Mouse (Mus musculus): ENCODE measurements around the gene Slc19a3. TPM values are rescaled to one million over a fixed set of nuclear protein-coding genes. Genes with fewer than 3 reads are reported as not detected.
A peak's percentile ranks its signal among the peaks of the same experiment; 100 is the strongest.

Slc19a3 gene
- total and polyA plus RNA-seq, 2 experiments: 0.11 TPM; not detected in 1

GRCm38 (mm10) chr1:82973244-82973643 lies 65.0 kb downstream of the Slc19a3 start:
- no peaks in the 10 kb centered on the region for H3K36me3 ChIP-seq (ENCODE audit: control insufficient read depth, insufficient read depth, low read length)
- H3K9ac ChIP-seq (ENCODE audit: low read depth, low read length): no peak overlapping the region
- WGBS: 79% methylated on average over 1 of the region's 1 CpGs
- TF ChIP-seq POLR2A (IDR thresholded peaks at IDR 0.05; ENCODE audit: extremely low read depth, insufficient read depth, low read length): no peak
- TF ChIP-seq CTCF (IDR thresholded peaks at IDR 0.05; ENCODE audit: low read depth, low read length): no peak
- H3K4me3 ChIP-seq (ENCODE audit: insufficient read depth, low read depth, low read length): no peak overlapping the region
- no peaks in the 10 kb centered on the region for H3K27me3 ChIP-seq (ENCODE audit: control insufficient read depth, insufficient read depth, low read length)
- no peaks in the 10 kb centered on the region for H3K79me2 ChIP-seq (ENCODE audit: control insufficient read depth, insufficient read depth, low read length)
- no peak for DNase-seq (ENCODE audit: extremely low read depth, low read depth, low spot score)
- H3K27ac ChIP-seq (replicated peaks; ENCODE audit: insufficient read depth, low read depth, low read length): no peak overlapping the region
- peaks cover 4% of the 10 kb centered on the region for H3K4me1 ChIP-seq (ENCODE audit: control insufficient read depth, insufficient read depth, low read length)

GRCm38 (mm10) chr1:82972046-82972445 lies 66.2 kb downstream of the Slc19a3 start:
- WGBS: 31% methylated on average over 4 of the region's 4 CpGs

GRCm38 (mm10) chr1:82966413-82966812 lies 71.8 kb downstream of the Slc19a3 start:
- Histone ChIP-seq H3K9ac (ENCODE audit: low read depth, low read length) (no peak overlapping the region), H3K79me2 (ENCODE audit: control insufficient read depth, insufficient read depth, low read length) (no peaks in the 10 kb centered on the region)
- TF ChIP-seq CTCF (IDR thresholded peaks at IDR 0.05; ENCODE audit: low read depth, low read length) (no peak), POLR2A (IDR thresholded peaks at IDR 0.05; ENCODE audit: extremely low read depth, insufficient read depth, low read length) (no peak)

More at GRCm38 (mm10) chr1:82972046-82972445, 66.2 kb downstream of the Slc19a3 start:
- Histone ChIP-seq H3K79me2 (ENCODE audit: control insufficient read depth, insufficient read depth, low read length) (no peaks in the 10 kb centered on the region), H3K4me1 (ENCODE audit: control insufficient read depth, insufficient read depth, low read length) (peaks cover 4% of the 10 kb centered on the region), H3K36me3 (ENCODE audit: control insufficient read depth, insufficient read depth, low read length) (no peaks in the 10 kb centered on the region), H3K27me3 (ENCODE audit: control insufficient read depth, insufficient read depth, low read length) (no peaks in the 10 kb centered on the region), H3K27ac (replicated peaks; ENCODE audit: insufficient read depth, low read depth, low read length) (peak overlapping the region; percentile 71), H3K4me3 (ENCODE audit: insufficient read depth, low read depth, low read length) (no peak overlapping the region), H3K9ac (ENCODE audit: low read depth, low read length) (no peak overlapping the region)
- no peak for TF ChIP-seq CTCF (IDR thresholded peaks at IDR 0.05; ENCODE audit: low read depth, low read length)
- TF ChIP-seq POLR2A (IDR thresholded peaks at IDR 0.05; ENCODE audit: extremely low read depth, insufficient read depth, low read length): no peak
- DNase-seq (ENCODE audit: extremely low read depth, low read depth, low spot score): no peak

More at GRCm38 (mm10) chr1:82966413-82966812, 71.8 kb downstream of the Slc19a3 start:
- no peak overlapping the region for H3K27ac ChIP-seq (replicated peaks; ENCODE audit: insufficient read depth, low read depth, low read length)
- no peak for DNase-seq (ENCODE audit: extremely low read depth, low read depth, low spot score)
- no peaks in the 10 kb centered on the region for H3K4me1 ChIP-seq (ENCODE audit: control insufficient read depth, insufficient read depth, low read length)
- no peaks in the 10 kb centered on the region for H3K27me3 ChIP-seq (ENCODE audit: control insufficient read depth, insufficient read depth, low read length)
- H3K4me3 ChIP-seq (ENCODE audit: insufficient read depth, low read depth, low read length): no peak overlapping the region
- no peaks in the 10 kb centered on the region for H3K36me3 ChIP-seq (ENCODE audit: control insufficient read depth, insufficient read depth, low read length)
- 65% methylated on average over 3 of the region's 3 CpGs for WGBS

Other genes with a start within 250 kb of the Slc19a3 start
- gene Agfg1, start 199.0 kb downstream of the Slc19a3 start, total RNA-seq (2014; rRNA removed): 13.1 and 14.8 TPM in 2 replicates
- gene Agfg1, start 199.0 kb downstream of the Slc19a3 start, polyA plus RNA-seq (2012; rRNA removed): 11.7 and 13.6 TPM in 2 replicates
- not detected in 2 replicates for gene A030005L19Rik, start 125.1 kb downstream of the Slc19a3 start, total RNA-seq (2014; rRNA removed)
- 0.18 TPM in 1 of 2 replicates, not detected in the other for gene A030005L19Rik, start 125.1 kb downstream of the Slc19a3 start, polyA plus RNA-seq (2012; rRNA removed)
- gene A030014E15Rik, start 113.5 kb downstream of the Slc19a3 start, total RNA-seq (2014; rRNA removed): not detected in 2 replicates
- not detected in 2 replicates for gene A030014E15Rik, start 113.5 kb downstream of the Slc19a3 start, polyA plus RNA-seq (2012; rRNA removed)
- gene Gm6217, start 107.0 kb downstream of the Slc19a3 start, total RNA-seq (2014; rRNA removed): not detected in 2 replicates
- gene Gm6217, start 107.0 kb downstream of the Slc19a3 start, polyA plus RNA-seq (2012; rRNA removed): not detected in 2 replicates
- not detected in 2 replicates for gene A030003K21Rik, start 95.1 kb downstream of the Slc19a3 start, total RNA-seq (2014; rRNA removed)
- not detected in 2 replicates for gene A030003K21Rik, start 95.1 kb downstream of the Slc19a3 start, polyA plus RNA-seq (2012; rRNA removed)
- not detected in 2 replicates for gene Gm7544, start 82.4 kb downstream of the Slc19a3 start, total RNA-seq (2014; rRNA removed)
- not detected in 2 replicates for gene Gm7544, start 82.4 kb downstream of the Slc19a3 start, polyA plus RNA-seq (2012; rRNA removed)
- not detected in 2 replicates for gene Gm47955, start 78.2 kb downstream of the Slc19a3 start, total RNA-seq (2014; rRNA removed)
- not detected in 2 replicates for gene Gm47955, start 78.2 kb downstream of the Slc19a3 start, polyA plus RNA-seq (2012; rRNA removed)
- not detected in 2 replicates for gene Gm47959, start 37.9 kb downstream of the Slc19a3 start, total RNA-seq (2014; rRNA removed)
- not detected in 2 replicates for gene Gm47959, start 37.9 kb downstream of the Slc19a3 start, polyA plus RNA-seq (2012; rRNA removed)
- gene Krtap28-10, start 4.0 kb upstream of the Slc19a3 start, total RNA-seq (2014; rRNA removed): not detected in 2 replicates
- not detected in 2 replicates for gene Krtap28-10, start 4.0 kb upstream of the Slc19a3 start, polyA plus RNA-seq (2012; rRNA removed)
- not detected in 2 replicates for gene Gm47969, start 6.5 kb upstream of the Slc19a3 start, total RNA-seq (2014; rRNA removed)
- gene Gm47969, start 6.5 kb upstream of the Slc19a3 start, polyA plus RNA-seq (2012; rRNA removed): not detected in 2 replicates
- gene A030005K14Rik, start 20.9 kb upstream of the Slc19a3 start, total RNA-seq (2014; rRNA removed): not detected in 2 replicates
- not detected in 2 replicates for gene A030005K14Rik, start 20.9 kb upstream of the Slc19a3 start, polyA plus RNA-seq (2012; rRNA removed)
- gene Krtap28-13, start 22.5 kb upstream of the Slc19a3 start, total RNA-seq (2014; rRNA removed): not detected in 2 replicates
- gene Krtap28-13, start 22.5 kb upstream of the Slc19a3 start, polyA plus RNA-seq (2012; rRNA removed): not detected in 2 replicates
- gene Ccl20, start 78.3 kb upstream of the Slc19a3 start, total RNA-seq (2014; rRNA removed): not detected in 2 replicates
- not detected in 2 replicates for gene Ccl20, start 78.3 kb upstream of the Slc19a3 start, polyA plus RNA-seq (2012; rRNA removed)
- not detected in 2 replicates for gene Daw1, start 121.3 kb upstream of the Slc19a3 start, total RNA-seq (2014; rRNA removed)
- not detected in 2 replicates for gene Daw1, start 121.3 kb upstream of the Slc19a3 start, polyA plus RNA-seq (2012; rRNA removed)